Mouse (Mus musculus) neural tube, embryonic 12.5 days (tissue): ENCODE results near the gene Heatr5a. TPM values are rescaled to one million over a fixed set of nuclear protein-coding genes. Genes with fewer than 3 reads are reported as not detected.

ENCODE experiments used
- ATAC-seq: fragments of 200-750 bp; cut with Nextera tagmentation; 2 replicates; pipeline ENCODE4 v1.8.0; 2017; ENCODE audit warnings: low read depth, mild to moderate bottlenecking, moderate TSS enrichment, moderate library complexity; ENCODE audit not compliant: low FRiP score
- H3K27ac ChIP-seq: fragments of 300-500 bp; sonication (generic); 2 replicates; pipeline ENCODE4 v1.5.1; 2016
- H3K27me3 ChIP-seq: fragments of 300-500 bp; sonication (generic); replicated peaks from 2 replicates; pipeline ENCODE4 v1.6.1; 2016; ENCODE audit warnings: mild to moderate bottlenecking
- H3K36me3 ChIP-seq: fragments of 300-500 bp; sonication (generic); 2 replicates; pipeline ENCODE4 v1.6.1; 2016; ENCODE audit warnings: mild to moderate bottlenecking
- H3K4me1 ChIP-seq: fragments of 300-500 bp; sonication (generic); 2 replicates; pipeline ENCODE4 v1.6.1; 2016
- H3K4me2 ChIP-seq: fragments of 300-500 bp; sonication (generic); replicated peaks from 2 replicates; pipeline ENCODE4 v1.6.1; 2016; ENCODE audit warnings: mild to moderate bottlenecking
- H3K4me3 ChIP-seq: fragments of 300-500 bp; sonication (generic); 2 replicates; pipeline ENCODE4 v1.5.1; 2016
- H3K9ac ChIP-seq: fragments of 300-500 bp; sonication (generic); 2 replicates; pipeline ENCODE4 v1.6.1; 2016; ENCODE audit warnings: mild to moderate bottlenecking
- H3K9me3 ChIP-seq: fragments of 300-500 bp; sonication (generic); 2 replicates; pipeline ENCODE4 v1.6.1; 2016; ENCODE audit warnings: mild to moderate bottlenecking
- WGBS: fragments of 180-500 bp; shearing (Covaris S2); methylation state at CpG from one replicate; pipeline ENCODE4 v1.1.7; 2016; 5-methylcytosine and 5-hydroxymethylcytosine counted together
- polyA plus RNA-seq: library from polyadenylated mRNA; unstranded; fragments of >200 nt; fragmentation: Nextera tagmentation; extraction: Ambion mirVana; gene quantifications from 2 replicates; pipeline ENCODE4 v1.2.1, GENCODE M21; 2016

Gene Heatr5a
- polyA plus RNA-seq, 1 experiment from 2014 or later = 8.5 TPM

- Histone ChIP-seq H3K27me3 (no peaks in the 10 kb centered on the region), H3K9ac (peak within 1 kb of the TSS; percentile 99), H3K36me3 (peaks cover 8% of the 10 kb centered on the region), H3K4me3 (peak within 1 kb of the TSS; percentile 94), H3K9me3 (no peaks in the 10 kb centered on the region), H3K4me1 (peaks cover 16% of the 10 kb centered on the region), H3K4me2 (peak within 1 kb of the TSS; percentile 67), H3K27ac (peak within 1 kb of the TSS; percentile 99)
- ATAC-seq = peak; percentile 94
- under 1% methylated on average over 99 of the region's 114 CpGs for WGBS
These were observed 141.6 kb downstream of the Heatr5a start, which contains the start of gene Hectd1 for GRCm38 (mm10) chr12:51829290-51830076. TSS of gene Hectd1 (minus strand) at chr12:51829536.

- H3K27ac ChIP-seq = peak overlapping the region; percentile 99
- peaks cover 16% of the 10 kb centered on the region for H3K4me1 ChIP-seq
- peak overlapping the region; percentile 94 for H3K4me3 ChIP-seq
- H3K9me3 ChIP-seq = no peaks in the 10 kb centered on the region
- H3K9ac ChIP-seq = peak overlapping the region; percentile 99
- H3K27me3 ChIP-seq = no peaks in the 10 kb centered on the region
- H3K36me3 ChIP-seq = peaks cover 12% of the 10 kb centered on the region
- WGBS = under 1% methylated on average over 66 of the region's 66 CpGs
- peak overlapping the region; percentile 67 for H3K4me2 ChIP-seq
- ATAC-seq = peak; percentile 85
These were observed 142.3 kb downstream of the Heatr5a start for GRCm38 (mm10) chr12:51828716-51829289.

GRCm38 (mm10) chr12:51827958-51828650 is 143.0 kb downstream of the Heatr5a start:
- Histone ChIP-seq H3K36me3 (peaks cover 12% of the 10 kb centered on the region), H3K4me1 (peaks cover 16% of the 10 kb centered on the region), H3K9me3 (no peaks in the 10 kb centered on the region), H3K27ac (no peak overlapping the region), H3K27me3 (no peaks in the 10 kb centered on the region), H3K4me2 (peak overlapping the region; percentile 67), H3K9ac (peak overlapping the region; percentile 99), H3K4me3 (peak overlapping the region; percentile 94)
- no peak for ATAC-seq
- 33% methylated on average over 6 of the region's 6 CpGs for WGBS

Other genes starting within 250 kb of the Heatr5a start
- 36.0 and 39.1 TPM in 2 replicates for gene Hectd1, start 141.8 kb downstream of the Heatr5a start, polyA plus RNA-seq
- 18.9 and 19.7 TPM in 2 replicates for gene Dtd2, start 35.2 kb upstream of the Heatr5a start, polyA plus RNA-seq
- gene Gpr33, start 56.7 kb upstream of the Heatr5a start, polyA plus RNA-seq = not detected in 2 replicates
- 8.8 and 9.0 TPM in 2 replicates for gene Nubpl, start 126.4 kb upstream of the Heatr5a start, polyA plus RNA-seq